Mouse (Mus musculus) limb, embryonic 15.5 days (tissue): Measurements from ENCODE around the gene Abcc4. TPM values are rescaled to one million over a fixed set of nuclear protein-coding genes. Genes with fewer than 3 reads are reported as not detected.

ENCODE experiments used
- ATAC-seq: fragments of 200-750 bp; cut with Nextera tagmentation; 2 replicates; pipeline ENCODE4 v1.8.0; 2017; ENCODE audit warnings: low read depth, moderate TSS enrichment; ENCODE audit not compliant: insufficient number of reproducible peaks, low FRiP score, low TSS enrichment
- H3K27ac ChIP-seq: fragments of 300-500 bp; sonication (generic); 2 replicates; pipeline ENCODE4 v1.5.1; 2015; ENCODE audit warnings: moderate library complexity, mild to moderate bottlenecking, inconsistent platforms
- H3K27me3 ChIP-seq: fragments of 300-500 bp; sonication (generic); 2 replicates; pipeline ENCODE4 v1.6.1; 2015; ENCODE audit warnings: inconsistent platforms
- H3K36me3 ChIP-seq: fragments of 300-500 bp; sonication (generic); 2 replicates; pipeline ENCODE4 v1.6.1; 2015; ENCODE audit warnings: inconsistent platforms
- H3K4me1 ChIP-seq: fragments of 300-500 bp; sonication (generic); 2 replicates; pipeline ENCODE4 v1.6.1; 2015; ENCODE audit warnings: inconsistent platforms
- H3K4me2 ChIP-seq: fragments of 300-500 bp; sonication (generic); 2 replicates; pipeline ENCODE4 v1.6.1; 2015; ENCODE audit warnings: mild to moderate bottlenecking, inconsistent platforms
- H3K4me3 ChIP-seq: fragments of 300-500 bp; sonication (generic); 2 replicates; pipeline ENCODE4 v1.5.1; 2015; ENCODE audit warnings: mild to moderate bottlenecking, inconsistent platforms
- H3K9ac ChIP-seq: fragments of 300-500 bp; sonication (generic); 2 replicates; pipeline ENCODE4 v1.6.1; 2015; ENCODE audit warnings: inconsistent platforms
- H3K9me3 ChIP-seq: fragments of 300-500 bp; sonication (generic); 2 replicates; pipeline ENCODE4 v1.6.1; 2016; ENCODE audit warnings: inconsistent platforms
- WGBS: fragments of 180-500 bp; shearing (Covaris S2); methylation state at CpG from one replicate; pipeline ENCODE4 v1.1.7; 2015; 5-methylcytosine and 5-hydroxymethylcytosine counted together
- polyA plus RNA-seq: library from polyadenylated mRNA; unstranded; fragments of >200 nt; fragmentation: Nextera tagmentation; extraction: Ambion mirVana; gene quantifications from 2 replicates; pipeline ENCODE4 v1.2.1, GENCODE M21; 2015

The Abcc4 gene
- polyA plus RNA-seq, 1 experiment from 2014 or later = 1.4 TPM

DNA sequence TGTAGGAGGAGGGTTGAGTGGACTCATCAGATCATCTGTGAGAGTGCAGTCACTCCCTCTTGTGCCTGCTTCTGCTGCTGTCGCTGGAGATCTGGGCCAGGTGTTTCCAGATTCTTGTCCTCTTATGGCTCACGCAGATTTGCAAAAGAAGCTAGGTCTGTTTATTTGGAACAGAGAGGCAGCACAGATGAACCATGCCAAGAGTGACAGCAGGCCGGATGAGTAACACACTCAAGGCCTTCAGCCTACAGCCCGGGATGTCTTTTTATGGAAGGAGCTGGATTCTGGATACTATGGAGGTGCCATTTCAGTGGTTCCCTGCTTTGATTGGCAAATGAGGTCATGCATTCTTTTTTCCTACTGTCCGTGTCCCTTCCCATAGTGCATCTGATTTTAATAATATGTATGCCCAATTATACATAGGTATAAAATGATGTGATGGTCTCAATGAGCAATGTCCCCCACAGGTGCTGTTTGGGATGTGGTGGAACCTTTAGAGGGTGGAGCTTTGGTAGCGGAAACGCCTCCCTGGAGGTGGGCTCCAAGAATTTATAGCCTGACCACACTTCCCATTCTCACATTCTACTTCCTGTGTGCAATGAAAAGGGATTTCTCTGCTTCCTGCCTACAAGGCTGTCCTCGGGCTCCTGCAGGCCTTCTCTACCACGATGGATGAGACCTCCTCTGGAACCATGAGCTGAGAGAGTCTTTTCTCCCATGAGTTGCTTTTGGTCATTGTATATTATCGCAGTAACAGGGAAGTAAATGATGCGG lies 18.1 kb upstream of the Abcc4 start:
- no peaks in the 10 kb centered on the region for H3K36me3 ChIP-seq
- no peak overlapping the region for H3K4me2 ChIP-seq
- no peaks in the 10 kb centered on the region for H3K27me3 ChIP-seq
- WGBS = 79% methylated on average over 11 of the region's 11 CpGs
- no peaks in the 10 kb centered on the region for H3K9me3 ChIP-seq
- H3K4me1 ChIP-seq = no peaks in the 10 kb centered on the region
- ATAC-seq = no peak
- H3K27ac ChIP-seq = no peak overlapping the region
- no peak overlapping the region for H3K4me3 ChIP-seq
- no peak overlapping the region for H3K9ac ChIP-seq

DNA sequence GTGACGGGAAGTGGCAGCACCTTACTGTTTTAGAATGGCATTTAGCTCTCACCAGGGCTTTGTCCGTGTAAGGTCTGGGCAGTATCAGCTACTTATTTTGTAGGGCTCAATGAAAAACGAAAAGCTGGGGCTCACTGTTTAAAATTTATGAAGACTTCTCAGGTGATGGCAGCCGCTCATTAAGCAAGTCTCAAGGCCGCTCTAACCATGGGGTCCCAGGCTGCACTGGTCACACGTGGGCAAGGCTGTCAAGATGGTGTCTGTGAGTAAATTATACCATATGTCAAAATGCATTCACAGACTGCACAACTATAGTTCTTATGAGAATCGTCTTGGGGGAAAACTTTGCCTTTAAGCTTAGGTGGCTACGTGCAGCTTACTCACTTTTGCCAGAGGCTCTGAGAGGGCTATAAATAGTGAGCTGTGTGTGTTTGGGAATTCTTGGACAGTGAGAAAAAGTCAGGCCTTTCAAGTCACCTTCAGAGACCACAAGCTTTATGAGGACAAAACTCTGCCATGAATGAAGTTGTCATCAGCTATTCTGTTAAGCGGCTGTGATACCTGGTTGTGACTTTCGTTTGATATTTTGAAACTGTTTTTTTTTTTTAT lies 13.7 kb upstream of the Abcc4 start:
- no peak for ATAC-seq
- Histone ChIP-seq H3K9me3 (no peaks in the 10 kb centered on the region), H3K4me1 (0 out of 2 replicates have a peak, but pooled peaks cover 4% of the 10 kb centered on the region), H3K9ac (no peak overlapping the region), H3K36me3 (no peaks in the 10 kb centered on the region), H3K27me3 (0 out of 2 replicates have a peak, but pooled peaks cover 6% of the 10 kb centered on the region), H3K27ac (no peak overlapping the region), H3K4me2 (no peak overlapping the region), H3K4me3 (no peak overlapping the region)
- 29% methylated on average over 10 of the region's 10 CpGs for WGBS

DNA sequence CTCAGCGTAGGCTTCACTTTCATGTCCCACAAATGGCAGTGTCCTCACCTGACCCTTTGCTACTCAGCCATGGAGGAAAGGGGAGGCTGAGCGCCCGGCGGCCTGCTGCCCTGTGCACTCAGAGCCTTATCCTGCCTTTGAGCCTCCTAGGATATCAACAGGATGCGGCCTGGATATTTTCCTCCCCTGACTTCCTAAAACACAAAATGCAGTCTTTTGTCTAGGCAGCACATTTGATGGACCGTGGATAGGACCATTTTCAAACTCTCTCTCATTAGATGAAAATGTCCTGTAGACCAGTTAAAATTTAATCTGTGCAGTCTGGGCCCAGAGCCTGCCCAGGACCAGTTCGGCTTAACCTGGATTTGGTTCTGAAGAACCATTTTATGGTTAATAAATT lies 12.6 kb upstream of the Abcc4 start:
- peaks cover 8% of the 10 kb centered on the region for H3K4me1 ChIP-seq
- no peak overlapping the region for H3K4me3 ChIP-seq
- 68% methylated on average over 7 of the region's 7 CpGs for WGBS
- no peak overlapping the region for H3K4me2 ChIP-seq
- no peak for ATAC-seq
- no peak overlapping the region for H3K27ac ChIP-seq
- no peaks in the 10 kb centered on the region for H3K9me3 ChIP-seq
- H3K36me3 ChIP-seq = no peaks in the 10 kb centered on the region
- H3K9ac ChIP-seq = no peak overlapping the region
- 0 out of 2 replicates have a peak, but pooled peaks cover 9% of the 10 kb centered on the region for H3K27me3 ChIP-seq

DNA sequence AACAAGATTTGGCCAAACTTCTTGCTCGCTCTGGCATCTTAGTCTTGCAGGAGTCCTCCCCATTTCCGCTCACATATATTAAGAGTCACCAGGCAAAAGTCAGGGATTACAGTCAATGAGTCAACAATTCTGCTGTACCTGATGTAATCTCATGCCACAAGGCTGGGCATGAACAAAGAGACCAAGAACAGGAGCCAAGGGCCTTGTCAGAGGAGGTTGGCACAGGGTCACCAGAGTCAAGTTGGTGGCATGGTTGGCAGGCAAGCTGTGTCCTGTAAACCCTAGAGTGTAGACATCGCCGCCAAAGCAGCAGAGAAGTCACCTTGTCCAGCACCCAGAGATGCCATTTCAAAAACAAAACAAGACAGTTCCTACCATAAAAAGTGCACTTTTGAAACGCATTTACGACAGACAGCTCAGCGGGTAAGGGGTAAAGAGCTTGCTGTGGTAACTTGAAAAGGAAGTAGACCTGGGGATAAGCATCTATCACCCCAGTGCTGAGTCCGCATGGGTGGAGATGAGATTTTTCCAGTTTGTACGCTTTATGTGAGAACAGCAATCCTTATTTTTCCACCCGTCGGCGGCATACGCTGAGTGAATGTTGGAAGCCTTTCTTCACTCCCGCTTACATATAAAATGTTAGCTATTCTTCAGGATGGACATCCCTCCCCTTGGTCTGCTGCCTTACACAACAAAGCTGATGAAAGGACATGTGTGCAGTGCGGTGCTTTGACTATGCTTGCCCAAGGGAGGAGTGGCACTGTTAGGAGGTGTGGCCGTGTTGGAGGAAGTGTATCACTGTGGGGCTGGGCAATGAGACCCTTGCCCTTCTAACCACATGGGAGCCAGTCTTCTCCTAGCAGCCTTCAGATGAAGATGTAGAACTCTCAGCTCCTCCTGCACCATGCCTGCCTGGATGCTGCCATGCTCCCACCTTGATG lies 10.6 kb upstream of the Abcc4 start:
- WGBS = 84% methylated on average over 16 of the region's 16 CpGs
- Histone ChIP-seq H3K9me3 (no peaks in the 10 kb centered on the region), H3K36me3 (no peaks in the 10 kb centered on the region), H3K4me1 (peaks cover 15% of the 10 kb centered on the region), H3K4me3 (no peak overlapping the region), H3K27me3 (peaks cover 16% of the 10 kb centered on the region), H3K27ac (no peak overlapping the region), H3K4me2 (no peak overlapping the region), H3K9ac (no peak overlapping the region)
- ATAC-seq = no peak

DNA sequence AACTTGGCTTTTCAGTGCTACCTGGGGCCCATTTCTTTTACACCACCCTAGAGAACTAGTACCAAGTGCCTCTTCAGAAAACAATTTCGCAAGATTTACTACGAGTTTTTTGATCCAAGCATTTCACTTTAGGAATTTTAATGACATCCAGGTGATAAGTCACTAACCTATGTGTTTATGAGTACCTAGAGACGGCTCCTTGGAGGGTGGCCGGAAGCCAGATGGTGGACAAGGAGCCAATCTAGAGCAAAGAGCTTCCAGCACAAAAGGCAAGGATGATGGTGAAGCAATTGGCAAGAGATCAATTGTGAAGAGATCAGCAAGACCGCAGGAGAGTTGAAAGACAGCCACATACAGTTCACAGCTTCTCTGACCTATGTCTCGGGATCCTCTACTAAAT lies 8.7 kb upstream of the Abcc4 start:
- 42% methylated on average over 6 of the region's 6 CpGs for WGBS
- Histone ChIP-seq H3K27me3 (peaks cover 16% of the 10 kb centered on the region), H3K36me3 (no peaks in the 10 kb centered on the region), H3K9me3 (no peaks in the 10 kb centered on the region), H3K4me2 (no peak overlapping the region), H3K27ac (no peak overlapping the region), H3K4me1 (peaks cover 19% of the 10 kb centered on the region), H3K9ac (no peak overlapping the region), H3K4me3 (no peak overlapping the region)
- ATAC-seq = no peak

DNA sequence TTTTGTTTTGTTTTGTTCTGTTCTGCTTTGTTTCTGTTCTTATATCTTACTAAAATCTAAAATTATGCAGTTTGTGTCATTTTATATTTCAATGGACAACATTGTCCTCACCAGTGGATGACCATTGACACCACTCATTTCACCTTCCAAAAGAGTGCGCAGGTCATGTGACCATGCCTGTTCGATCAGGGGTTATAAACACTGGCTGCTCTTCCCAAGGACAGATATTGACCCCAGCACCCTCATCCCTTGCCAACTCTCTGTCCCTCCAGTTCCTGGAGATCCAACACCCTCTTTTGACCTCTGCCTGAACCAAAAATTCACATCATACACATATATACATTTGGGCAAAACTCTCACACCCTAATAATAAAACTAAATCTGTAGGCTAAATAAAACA lies 8.3 kb upstream of the Abcc4 start:
- Histone ChIP-seq H3K9ac (no peak overlapping the region), H3K4me3 (no peak overlapping the region), H3K4me1 (peaks cover 23% of the 10 kb centered on the region), H3K4me2 (no peak overlapping the region), H3K9me3 (no peaks in the 10 kb centered on the region), H3K36me3 (no peaks in the 10 kb centered on the region), H3K27me3 (peaks cover 16% of the 10 kb centered on the region), H3K27ac (no peak overlapping the region)
- ATAC-seq = no peak
- 83% methylated on average over 2 of the region's 2 CpGs for whole genome bisulfite sequencing

DNA sequence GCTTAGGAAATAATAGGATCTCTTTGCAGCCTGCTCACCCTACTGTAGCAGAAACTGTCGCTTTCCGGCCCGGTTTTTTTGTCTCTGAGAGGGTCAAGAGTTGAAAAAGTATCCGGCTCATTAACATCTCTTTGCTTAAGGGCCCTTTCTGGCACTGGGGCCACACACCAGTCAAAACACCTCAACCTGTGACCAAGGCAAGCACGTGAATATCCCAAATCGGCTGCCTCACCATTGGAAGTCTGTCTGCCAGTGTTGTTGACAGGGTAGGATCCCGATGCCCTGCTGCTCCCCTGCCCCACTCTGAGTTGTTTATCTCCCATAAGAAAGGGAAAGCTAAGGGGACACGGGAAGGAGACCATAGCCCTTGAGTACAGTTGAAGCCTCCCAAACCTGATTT lies 7.8 kb upstream of the Abcc4 start:
- Histone ChIP-seq H3K9ac (no peak overlapping the region), H3K36me3 (no peaks in the 10 kb centered on the region), H3K4me1 (peaks cover 23% of the 10 kb centered on the region), H3K9me3 (no peaks in the 10 kb centered on the region), H3K27me3 (peaks cover 16% of the 10 kb centered on the region), H3K27ac (no peak overlapping the region), H3K4me2 (peak overlapping the region; percentile 37), H3K4me3 (no peak overlapping the region)
- ATAC-seq = no peak
- WGBS = 13% methylated on average over 8 of the region's 8 CpGs

DNA sequence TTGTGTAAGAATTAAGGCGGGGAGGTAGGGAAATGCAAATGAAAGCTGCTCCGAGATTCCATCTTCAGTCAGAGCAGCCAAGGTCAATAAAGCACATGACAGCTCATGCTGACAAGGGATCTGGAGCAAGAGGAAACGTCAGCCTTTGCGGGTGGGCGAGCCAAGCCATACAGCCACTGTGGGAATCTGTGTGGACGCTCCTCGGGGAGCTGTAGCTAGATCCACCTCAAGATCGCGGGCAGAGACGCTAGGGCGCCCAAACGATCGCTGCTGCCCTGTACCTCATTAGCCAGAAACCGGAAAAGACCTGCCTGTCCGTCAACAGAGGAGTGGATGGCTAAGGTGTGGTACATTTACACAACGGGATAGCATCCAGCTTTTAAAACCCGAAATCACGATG lies 7.4 kb upstream of the Abcc4 start:
- WGBS = 4% methylated on average over 18 of the region's 18 CpGs
- Histone ChIP-seq H3K9me3 (no peaks in the 10 kb centered on the region), H3K27ac (no peak overlapping the region), H3K9ac (no peak overlapping the region), H3K4me2 (peak overlapping the region; percentile 37), H3K27me3 (peaks cover 15% of the 10 kb centered on the region), H3K4me3 (peak overlapping the region; percentile 19; the same call in 1 of the 2 replicates), H3K36me3 (no peaks in the 10 kb centered on the region), H3K4me1 (peaks cover 23% of the 10 kb centered on the region)
- no peak for ATAC-seq

DNA sequence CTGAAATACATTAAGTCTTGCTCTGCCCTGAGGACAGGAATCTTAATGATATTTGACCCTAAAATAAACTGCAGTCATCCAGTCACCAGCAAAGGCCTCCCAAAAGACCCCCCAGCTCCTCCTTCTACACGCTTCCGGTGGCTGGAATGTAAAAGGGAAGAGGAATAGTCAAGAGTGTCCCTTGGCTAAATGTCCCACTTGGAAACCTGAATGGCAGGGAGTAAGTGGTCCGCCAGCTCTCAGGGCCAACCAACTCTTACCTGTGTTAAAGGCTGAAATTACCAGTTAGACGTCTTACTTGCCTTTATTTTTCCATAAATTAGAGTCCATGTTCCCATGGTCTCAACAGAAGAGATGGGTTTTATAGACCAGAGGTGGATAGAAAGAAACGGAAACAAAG lies 6.9 kb upstream of the Abcc4 start:
- Histone ChIP-seq H3K4me3 (no peak overlapping the region), H3K27me3 (peaks cover 13% of the 10 kb centered on the region)

DNA sequence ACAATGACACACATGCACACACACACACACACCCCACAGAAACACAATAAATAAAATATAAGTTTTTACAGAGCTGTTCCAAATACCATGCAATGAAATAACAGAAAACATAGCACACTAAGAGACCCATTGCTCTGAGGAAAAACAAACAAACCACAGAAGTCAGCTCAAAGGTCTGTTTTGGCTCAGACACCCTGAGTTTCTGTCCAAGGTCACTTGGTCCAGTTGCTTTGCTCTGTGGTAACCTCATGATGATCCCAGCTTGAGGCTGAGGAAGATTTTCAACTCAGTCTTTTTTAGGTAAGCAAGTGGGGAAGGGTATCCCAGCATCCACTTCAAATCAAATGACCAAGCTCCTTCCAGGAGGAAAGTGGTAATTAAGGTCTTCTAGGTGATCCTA lies 4.9 kb upstream of the Abcc4 start:
- no peak overlapping the region for H3K4me3 ChIP-seq
- H3K36me3 ChIP-seq = no peaks in the 10 kb centered on the region
- ATAC-seq = no peak
- peaks cover 26% of the 10 kb centered on the region for H3K27me3 ChIP-seq
- peaks cover 30% of the 10 kb centered on the region for H3K4me1 ChIP-seq
- H3K9ac ChIP-seq = no peak overlapping the region
- no peak overlapping the region for H3K27ac ChIP-seq
- no peaks in the 10 kb centered on the region for H3K9me3 ChIP-seq
- H3K4me2 ChIP-seq = no peak overlapping the region

More for the DNA sequence above, 6.9 kb upstream of the Abcc4 start:
- H3K9ac ChIP-seq = no peak overlapping the region
- 36% methylated on average over 5 of the region's 5 CpGs for WGBS
- peak overlapping the region; percentile 37; the same call in 1 of the 2 replicates for H3K4me2 ChIP-seq
- H3K4me1 ChIP-seq = peaks cover 23% of the 10 kb centered on the region
- no peak for ATAC-seq
- H3K27ac ChIP-seq = no peak overlapping the region
- H3K36me3 ChIP-seq = no peaks in the 10 kb centered on the region
- no peaks in the 10 kb centered on the region for H3K9me3 ChIP-seq

DNA sequence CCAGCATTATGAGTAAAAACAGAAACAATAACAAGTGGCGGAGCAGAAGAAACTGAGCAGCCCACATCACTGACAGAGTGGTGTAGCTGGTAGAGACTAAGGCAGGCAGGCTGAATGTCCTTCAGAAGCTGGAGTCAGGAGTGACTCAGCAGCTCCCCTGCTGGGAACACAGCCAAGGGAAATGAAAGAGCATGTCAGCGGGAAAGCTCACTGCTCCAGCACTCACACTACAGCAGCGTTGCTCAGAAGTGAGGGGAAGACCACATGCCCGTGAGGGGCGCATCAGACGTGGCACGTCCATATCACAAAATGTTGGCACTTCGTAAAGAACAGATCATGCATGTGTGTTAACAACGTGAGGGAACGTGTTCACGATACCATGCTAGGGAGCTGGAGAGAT lies 3.7 kb upstream of the Abcc4 start:
- Histone ChIP-seq H3K9me3 (no peaks in the 10 kb centered on the region), H3K4me3 (no peak overlapping the region), H3K27ac (no peak overlapping the region), H3K4me2 (no peak overlapping the region), H3K36me3 (no peaks in the 10 kb centered on the region), H3K9ac (no peak overlapping the region), H3K27me3 (peaks cover 38% of the 10 kb centered on the region), H3K4me1 (peaks cover 33% of the 10 kb centered on the region)
- WGBS = 28% methylated on average over 11 of the region's 11 CpGs
- peak; percentile 73 for ATAC-seq

DNA sequence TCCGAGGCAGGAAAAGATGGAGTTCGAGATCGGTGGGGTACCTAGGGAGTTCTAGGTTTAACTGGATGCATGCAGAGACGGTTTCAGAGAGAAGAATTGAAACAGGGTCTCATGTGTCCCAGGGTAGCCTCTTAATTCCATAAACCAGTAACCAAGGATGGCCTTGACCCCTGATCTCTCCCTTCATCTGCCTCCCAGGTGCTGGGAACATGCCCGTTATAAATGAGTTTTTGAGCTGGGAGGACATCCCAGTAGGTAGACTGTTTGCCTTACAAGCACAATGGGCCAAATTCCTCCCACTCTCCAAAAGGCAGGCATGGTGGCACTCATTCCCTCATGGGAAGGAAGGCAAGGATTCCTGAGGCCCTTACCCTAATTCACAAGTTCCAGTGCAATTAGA lies 2.1 kb upstream of the Abcc4 start:
- Histone ChIP-seq H3K4me2 (no peak overlapping the region), H3K4me1 (peaks cover 24% of the 10 kb centered on the region), H3K9me3 (no peaks in the 10 kb centered on the region), H3K27me3 (peaks cover 48% of the 10 kb centered on the region), H3K4me3 (no peak overlapping the region), H3K36me3 (no peaks in the 10 kb centered on the region), H3K27ac (no peak overlapping the region), H3K9ac (no peak overlapping the region)
- 84% methylated on average over 5 of the region's 5 CpGs for WGBS
- ATAC-seq = no peak
